Mouse (Mus musculus) stomach, embryonic 14.5 days (tissue): Measurements from ENCODE around the gene Cyp27a1. TPM values are rescaled to one million over a fixed set of nuclear protein-coding genes. Genes with fewer than 3 reads are reported as not detected.

Experiments used
- ATAC-seq: fragments of 200-750 bp; cut with Nextera tagmentation; 2 replicates; pipeline ENCODE4 v1.8.0; 2017; ENCODE audit warnings: low read depth, moderate TSS enrichment; ENCODE audit not compliant: insufficient number of reproducible peaks, insufficient read depth, low FRiP score
- H3K27ac ChIP-seq: fragments of 300-500 bp; sonication (generic); 2 replicates; pipeline ENCODE4 v1.5.1; 2014; ENCODE audit warnings: mild to moderate bottlenecking, low read length, moderate library complexity, mixed read lengths
- H3K27me3 ChIP-seq: fragments of 300-500 bp; sonication (generic); 2 replicates; pipeline ENCODE4 v1.6.1; 2014; ENCODE audit warnings: low read length, control low read depth, mixed read lengths; ENCODE audit not compliant: control insufficient read depth, insufficient read depth
- H3K36me3 ChIP-seq: fragments of 300-500 bp; sonication (generic); 2 replicates; pipeline ENCODE4 v1.6.1; 2014; ENCODE audit warnings: mild to moderate bottlenecking, control low read depth, low read length, moderate library complexity, mixed read lengths; ENCODE audit not compliant: control insufficient read depth, insufficient read depth
- H3K4me1 ChIP-seq: fragments of 300-500 bp; sonication (generic); 2 replicates; pipeline ENCODE4 v1.6.1; 2014; ENCODE audit warnings: low read length, control low read depth, mixed read lengths; ENCODE audit not compliant: control insufficient read depth, insufficient read depth
- H3K4me2 ChIP-seq: fragments of 300-500 bp; sonication (generic); replicated peaks from 2 replicates; pipeline ENCODE4 v1.6.1; 2014; ENCODE audit warnings: low read depth, low read length, control low read depth
- H3K4me3 ChIP-seq: fragments of 300-500 bp; sonication (generic); 2 replicates; pipeline ENCODE4 v1.5.1; 2014; ENCODE audit warnings: low read depth, low read length, control low read depth
- H3K9ac ChIP-seq: fragments of 300-500 bp; sonication (generic); replicated peaks from 2 replicates; pipeline ENCODE4 v1.6.1; 2014; ENCODE audit warnings: low read depth, mild to moderate bottlenecking, control low read depth, low read length, moderate library complexity, mixed read lengths
- H3K9me3 ChIP-seq: fragments of 300-500 bp; sonication (generic); 2 replicates; pipeline ENCODE4 v1.6.1; 2016; ENCODE audit warnings: low read depth, low read length, control low read depth; ENCODE audit not compliant: control insufficient read depth
- WGBS: fragments of 180-500 bp; shearing (Covaris S2); extraction: QIAGEN DNeasy Blood & Tissue Kit; methylation state at CpG from one replicate; pipeline ENCODE4 v1.1.7; 2014; 5-methylcytosine and 5-hydroxymethylcytosine counted together
- polyA plus RNA-seq: library from polyadenylated mRNA; unstranded; fragments of >200 nt; fragmentation: Nextera tagmentation; extraction: Ambion mirVana; gene quantifications from 2 replicates; pipeline ENCODE4 v1.2.1, GENCODE M21; 2014

Cyp27a1 gene
- polyA plus RNA-seq, 1 experiment from 2014 or later = 10.6 TPM

- no peak overlapping the region for H3K27ac ChIP-seq
- WGBS = 37% methylated on average over 5 of the region's 5 CpGs
- peaks cover 7% of the 10 kb centered on the region; the same call in 1 of the 2 replicates for H3K4me1 ChIP-seq
- no peaks in the 10 kb centered on the region for H3K27me3 ChIP-seq
- H3K9me3 ChIP-seq = no peaks in the 10 kb centered on the region
- H3K4me3 ChIP-seq = peak overlapping the region; percentile 48
- ATAC-seq = no peak
- no peaks in the 10 kb centered on the region for H3K36me3 ChIP-seq
- peak overlapping the region; percentile 97 for H3K4me2 ChIP-seq
- no peak overlapping the region for H3K9ac ChIP-seq
Measured at GRCm38 (mm10) chr1:74712461-74713098, 794 bp upstream of the Cyp27a1 start.

- peak overlapping the region; percentile 48 for H3K4me3 ChIP-seq
- H3K4me1 ChIP-seq = peaks cover 7% of the 10 kb centered on the region; the same call in 1 of the 2 replicates
- no peak overlapping the region for H3K27ac ChIP-seq
- no peak for ATAC-seq
- H3K27me3 ChIP-seq = no peaks in the 10 kb centered on the region
- H3K36me3 ChIP-seq = no peaks in the 10 kb centered on the region
- H3K9ac ChIP-seq = peak overlapping the region; percentile 58; the same call in 1 of the 2 replicates
- peak overlapping the region; percentile 97 for H3K4me2 ChIP-seq
- no peaks in the 10 kb centered on the region for H3K9me3 ChIP-seq
- WGBS = 21% methylated on average over 12 of the region's 12 CpGs
Measured at GRCm38 (mm10) chr1:74713859-74714730, 721 bp downstream of the Cyp27a1 start.

GRCm38 (mm10) chr1:74714967-74715366 lies 1.6 kb downstream of the Cyp27a1 start:
- Histone ChIP-seq H3K36me3 (no peaks in the 10 kb centered on the region), H3K4me1 (peaks cover 7% of the 10 kb centered on the region; the same call in 1 of the 2 replicates), H3K27me3 (no peaks in the 10 kb centered on the region), H3K9me3 (no peaks in the 10 kb centered on the region), H3K27ac (no peak overlapping the region), H3K4me3 (no peak overlapping the region), H3K9ac (no peak overlapping the region), H3K4me2 (no peak overlapping the region)
- WGBS = 53% methylated on average over 2 of the region's 2 CpGs
- ATAC-seq = no peak

- H3K27ac ChIP-seq = no peak overlapping the region
- 67% methylated on average over 5 of the region's 5 CpGs for WGBS
Measured at GRCm38 (mm10) chr1:74715468-74715867, 2.1 kb downstream of the Cyp27a1 start.

GRCm38 (mm10) chr1:74715886-74716285 lies 2.5 kb downstream of the Cyp27a1 start:
- 87% methylated on average over 6 of the region's 6 CpGs for WGBS
- no peak overlapping the region for H3K4me3 ChIP-seq
- H3K9me3 ChIP-seq = no peaks in the 10 kb centered on the region
- ATAC-seq = no peak
- H3K9ac ChIP-seq = no peak overlapping the region
- no peaks in the 10 kb centered on the region for H3K27me3 ChIP-seq
- H3K27ac ChIP-seq = no peak overlapping the region
- no peaks in the 10 kb centered on the region for H3K36me3 ChIP-seq
- H3K4me1 ChIP-seq = peaks cover 7% of the 10 kb centered on the region; the same call in 1 of the 2 replicates
- H3K4me2 ChIP-seq = no peak overlapping the region

More at GRCm38 (mm10) chr1:74715468-74715867, 2.1 kb downstream of the Cyp27a1 start:
- Histone ChIP-seq H3K4me2 (no peak overlapping the region), H3K4me1 (peaks cover 7% of the 10 kb centered on the region; the same call in 1 of the 2 replicates), H3K36me3 (no peaks in the 10 kb centered on the region), H3K9me3 (no peaks in the 10 kb centered on the region), H3K9ac (no peak overlapping the region), H3K27me3 (no peaks in the 10 kb centered on the region), H3K4me3 (no peak overlapping the region)
- ATAC-seq = no peak

GRCm38 (mm10) chr1:74718113-74718512 lies 4.7 kb downstream of the Cyp27a1 start:
- ATAC-seq = no peak
- H3K27ac ChIP-seq = no peak overlapping the region
- no peaks in the 10 kb centered on the region for H3K27me3 ChIP-seq
- H3K4me1 ChIP-seq = peaks cover 7% of the 10 kb centered on the region; the same call in 1 of the 2 replicates
- H3K36me3 ChIP-seq = no peaks in the 10 kb centered on the region
- H3K9ac ChIP-seq = no peak overlapping the region
- WGBS = 84% methylated on average over 8 of the region's 8 CpGs
- no peak overlapping the region for H3K4me2 ChIP-seq
- no peak overlapping the region for H3K4me3 ChIP-seq
- H3K9me3 ChIP-seq = no peaks in the 10 kb centered on the region

- WGBS = 72% methylated on average over 3 of the region's 3 CpGs
- Histone ChIP-seq H3K27ac (no peak overlapping the region), H3K4me2 (no peak overlapping the region), H3K4me1 (no peaks in the 10 kb centered on the region), H3K4me3 (no peak overlapping the region), H3K36me3 (no peaks in the 10 kb centered on the region), H3K27me3 (no peaks in the 10 kb centered on the region), H3K9me3 (no peaks in the 10 kb centered on the region), H3K9ac (no peak overlapping the region)
- ATAC-seq = no peak
Measured at GRCm38 (mm10) chr1:74719281-74719680, 5.9 kb downstream of the Cyp27a1 start.

- no peaks in the 10 kb centered on the region for H3K27me3 ChIP-seq
- H3K4me1 ChIP-seq = no peaks in the 10 kb centered on the region
- H3K4me3 ChIP-seq = no peak overlapping the region
- no peak overlapping the region for H3K27ac ChIP-seq
- 68% methylated on average over 6 of the region's 6 CpGs for WGBS
- ATAC-seq = no peak
- H3K36me3 ChIP-seq = no peaks in the 10 kb centered on the region
- no peaks in the 10 kb centered on the region for H3K9me3 ChIP-seq
- no peak overlapping the region for H3K4me2 ChIP-seq
- no peak overlapping the region for H3K9ac ChIP-seq
Measured at GRCm38 (mm10) chr1:74721657-74722056, 8.3 kb downstream of the Cyp27a1 start.
